Mouse (Mus musculus): ENCODE data around the gene Igsf9b. TPM values are rescaled to one million over a fixed set of nuclear protein-coding genes. Genes with fewer than 3 reads are reported as not detected.

The Igsf9b gene
- polyA plus RNA-seq, 2 experiments: 0.01 TPM

DNA sequence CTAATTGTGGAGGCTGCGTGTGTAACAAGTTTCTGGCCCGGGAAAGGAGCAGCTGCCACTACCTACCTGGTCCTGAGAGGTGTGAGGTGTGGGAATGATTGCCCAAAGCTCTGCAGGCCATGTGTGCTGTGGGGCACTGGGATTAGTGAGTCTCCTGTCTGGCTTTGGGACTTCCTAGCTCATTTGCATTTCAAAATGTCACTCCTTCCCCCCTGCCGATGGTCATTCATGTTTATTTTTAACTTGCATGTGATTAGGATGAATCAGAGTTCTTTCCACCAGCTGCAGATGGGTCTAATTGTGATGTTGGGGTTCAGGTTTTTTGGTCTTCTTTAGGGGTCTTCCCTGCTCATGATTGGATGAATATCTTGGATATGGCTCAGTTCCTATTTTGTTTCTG lies 34.0 kb upstream of the Igsf9b start:
- H3K27ac ChIP-seq: no peak overlapping the region
- 50% methylated on average over 3 of the region's 3 CpGs for WGBS (ENCODE audit: insufficient replicate concordance)
- ATAC-seq (ENCODE audit: insufficient read depth) (no peak), DNase-seq (ENCODE audit: low read depth in 3 of 3, low spot score in 3 of 3) (no peak)
- no peak overlapping the region for H3K4me2 ChIP-seq (ENCODE audit: low read depth)
- H3K27me3 ChIP-seq (ENCODE audit: control insufficient read depth, insufficient read depth, low read length): no peaks in the 10 kb centered on the region
- TF ChIP-seq EP300 (IDR thresholded peaks at IDR 0.05; ENCODE audit: low read depth) (no peak), CTCF (IDR thresholded peaks at IDR 0.05; ENCODE audit: low read depth) (no peak)
- H3K4me3 ChIP-seq (ENCODE audit: insufficient read depth in 1 of 2, low read depth in 2 of 2, low read length in 2 of 2): no peak overlapping the region
- no peaks in the 10 kb centered on the region for H3K9me3 ChIP-seq (ENCODE audit: control insufficient read depth, low read length)
- H3K4me1 ChIP-seq (replicated peaks; ENCODE audit: control insufficient read depth in 2 of 2, insufficient read depth in 2 of 2, low read length in 1 of 2): no peaks in the 10 kb centered on the region
- no peak overlapping the region for H3K9ac ChIP-seq (replicated peaks)
- H3K36me3 ChIP-seq (replicated peaks; ENCODE audit: control insufficient read depth, insufficient read depth, low read depth): no peaks in the 10 kb centered on the region

DNA sequence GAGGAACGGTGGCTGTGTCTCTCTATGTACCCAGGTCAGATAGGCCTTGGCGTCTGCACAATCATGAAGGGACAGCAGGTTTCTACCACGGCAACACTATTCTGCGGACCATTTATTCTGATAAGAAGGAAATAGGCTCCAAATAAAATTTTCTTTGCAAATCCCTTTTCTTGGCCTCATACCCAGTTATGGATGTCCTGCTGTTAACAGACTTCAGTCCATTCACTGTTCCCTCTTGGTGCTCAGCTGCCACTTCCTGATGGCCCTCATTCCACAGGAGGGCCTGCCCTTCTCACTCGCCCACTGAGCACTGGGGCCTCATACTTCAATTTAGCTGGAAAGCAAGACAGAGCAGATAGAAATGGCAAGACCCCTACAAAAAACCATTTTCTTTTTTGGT lies 31.1 kb upstream of the Igsf9b start:
- H3K27ac ChIP-seq: no peak overlapping the region
- H3K27me3 ChIP-seq (ENCODE audit: control insufficient read depth, insufficient read depth, low read length): no peaks in the 10 kb centered on the region
- no peak overlapping the region for H3K4me3 ChIP-seq (ENCODE audit: insufficient read depth in 1 of 2, low read depth in 2 of 2, low read length in 2 of 2)
- no peaks in the 10 kb centered on the region for H3K4me1 ChIP-seq (replicated peaks; ENCODE audit: control insufficient read depth in 2 of 2, insufficient read depth in 2 of 2, low read length in 1 of 2)
- 65% methylated on average over 5 of the region's 5 CpGs for WGBS (ENCODE audit: insufficient replicate concordance)
- no peak overlapping the region for H3K4me2 ChIP-seq (ENCODE audit: low read depth)
- no peak for DNase-seq (ENCODE audit: low read depth in 3 of 3, low spot score in 3 of 3)
- TF ChIP-seq CTCF (IDR thresholded peaks at IDR 0.05; ENCODE audit: low read depth) (no peak), EP300 (IDR thresholded peaks at IDR 0.05; ENCODE audit: low read depth) (no peak)
- no peak for ATAC-seq (ENCODE audit: insufficient read depth)
- H3K36me3 ChIP-seq (replicated peaks; ENCODE audit: control insufficient read depth, insufficient read depth, low read depth): no peaks in the 10 kb centered on the region
- H3K9ac ChIP-seq (replicated peaks): no peak overlapping the region
- H3K9me3 ChIP-seq (ENCODE audit: control insufficient read depth, low read length): no peaks in the 10 kb centered on the region

DNA sequence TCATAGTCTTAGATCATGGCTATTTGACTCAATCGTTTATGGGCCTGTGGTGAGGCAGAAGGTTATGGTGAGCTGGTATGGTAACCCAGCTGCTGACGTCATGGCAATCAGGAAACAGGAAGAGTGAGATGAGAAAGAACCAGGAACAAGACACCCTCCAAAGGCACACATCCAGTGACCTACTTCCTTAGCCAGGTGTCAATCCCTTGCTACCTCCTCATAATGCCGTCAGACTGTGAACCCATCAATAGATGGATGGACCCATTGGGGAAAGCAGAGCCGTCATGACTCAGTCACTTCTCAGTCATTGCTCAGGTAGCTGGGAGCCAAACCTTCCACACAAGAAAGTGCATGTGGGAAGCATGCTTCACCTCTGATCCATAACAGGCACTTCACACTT lies 30.5 kb upstream of the Igsf9b start:
- H3K9me3 ChIP-seq (ENCODE audit: control insufficient read depth, low read length): no peaks in the 10 kb centered on the region
- H3K4me2 ChIP-seq (ENCODE audit: low read depth): no peak overlapping the region
- no peaks in the 10 kb centered on the region for H3K27me3 ChIP-seq (ENCODE audit: control insufficient read depth, insufficient read depth, low read length)
- H3K9ac ChIP-seq (replicated peaks): no peak overlapping the region
- no peak overlapping the region for H3K4me3 ChIP-seq (ENCODE audit: insufficient read depth in 1 of 2, low read depth in 2 of 2, low read length in 2 of 2)
- WGBS (ENCODE audit: insufficient replicate concordance): 53% methylated on average over 4 of the region's 4 CpGs
- H3K27ac ChIP-seq: no peak overlapping the region
- no peak for TF ChIP-seq EP300 (IDR thresholded peaks at IDR 0.05; ENCODE audit: low read depth)
- TF ChIP-seq CTCF (IDR thresholded peaks at IDR 0.05; ENCODE audit: low read depth): no peak
- ATAC-seq (ENCODE audit: insufficient read depth): no peak
- H3K4me1 ChIP-seq (replicated peaks; ENCODE audit: control insufficient read depth in 2 of 2, insufficient read depth in 2 of 2, low read length in 1 of 2): no peaks in the 10 kb centered on the region
- H3K36me3 ChIP-seq (replicated peaks; ENCODE audit: control insufficient read depth, insufficient read depth, low read depth): no peaks in the 10 kb centered on the region
- no peak for DNase-seq (ENCODE audit: low read depth in 3 of 3, low spot score in 3 of 3)

DNA sequence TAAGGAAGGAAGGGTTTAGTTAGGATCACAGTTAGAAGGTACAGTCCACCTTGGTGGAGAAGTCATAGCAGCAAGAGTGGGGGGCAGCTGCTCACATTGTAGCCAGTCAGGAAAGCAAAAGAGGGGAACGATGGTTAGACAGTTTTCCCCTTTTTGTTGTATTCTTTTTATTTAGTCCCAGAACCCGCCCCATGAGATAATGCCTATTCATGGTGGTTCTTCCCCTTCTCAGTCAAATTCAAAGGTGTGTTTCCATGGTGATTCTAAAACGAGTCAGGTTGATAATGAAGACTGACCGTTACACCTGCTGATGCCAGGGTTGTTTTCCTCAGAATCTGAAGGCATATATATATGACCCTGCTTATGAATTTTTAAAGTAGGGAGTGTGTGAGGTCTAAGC lies 29.7 kb upstream of the Igsf9b start:
- 55% methylated on average over 4 of the region's 4 CpGs for WGBS (ENCODE audit: insufficient replicate concordance)

DNA sequence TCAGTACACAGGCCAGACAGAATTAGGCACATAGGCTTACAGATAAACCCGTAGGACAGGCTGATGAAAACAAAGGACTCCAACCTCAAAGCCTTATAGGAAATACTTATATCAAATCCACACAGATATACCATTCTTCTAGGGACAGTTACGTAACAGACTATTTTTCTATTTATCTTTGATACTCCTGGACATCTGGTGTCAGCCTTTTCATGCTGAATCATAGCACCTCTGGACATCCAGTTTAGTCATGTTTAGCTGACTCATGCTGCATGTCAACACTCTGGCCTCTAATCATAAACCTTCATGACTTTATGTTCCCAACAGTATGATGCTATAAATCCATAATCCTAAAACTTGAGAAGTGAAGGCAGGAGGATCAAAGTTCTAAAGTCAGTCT lies 29.1 kb upstream of the Igsf9b start:
- H3K4me3 ChIP-seq (ENCODE audit: insufficient read depth in 1 of 2, low read depth in 2 of 2, low read length in 2 of 2): no peak overlapping the region
- ATAC-seq (ENCODE audit: insufficient read depth): no peak
- H3K9ac ChIP-seq (replicated peaks): no peak overlapping the region
- no peaks in the 10 kb centered on the region for H3K9me3 ChIP-seq (ENCODE audit: control insufficient read depth, low read length)
- no peak overlapping the region for H3K4me2 ChIP-seq (ENCODE audit: low read depth)
- no peak for TF ChIP-seq EP300 (IDR thresholded peaks at IDR 0.05; ENCODE audit: low read depth)
- TF ChIP-seq CTCF (IDR thresholded peaks at IDR 0.05; ENCODE audit: low read depth): no peak
- H3K4me1 ChIP-seq (replicated peaks; ENCODE audit: control insufficient read depth in 2 of 2, insufficient read depth in 2 of 2, low read length in 1 of 2): no peaks in the 10 kb centered on the region
- no peak overlapping the region for H3K27ac ChIP-seq
- H3K27me3 ChIP-seq (ENCODE audit: control insufficient read depth, insufficient read depth, low read length): no peaks in the 10 kb centered on the region
- WGBS (ENCODE audit: insufficient replicate concordance): 50% methylated on average over 2 of the region's 2 CpGs
- no peaks in the 10 kb centered on the region for H3K36me3 ChIP-seq (replicated peaks; ENCODE audit: control insufficient read depth, insufficient read depth, low read depth)
- DNase-seq (ENCODE audit: low read depth in 3 of 3, low spot score in 3 of 3): no peak

More for the DNA sequence above, 29.7 kb upstream of the Igsf9b start:
- Histone ChIP-seq H3K27me3 (ENCODE audit: control insufficient read depth, insufficient read depth, low read length) (no peaks in the 10 kb centered on the region), H3K36me3 (replicated peaks; ENCODE audit: control insufficient read depth, insufficient read depth, low read depth) (no peaks in the 10 kb centered on the region), H3K4me1 (replicated peaks; ENCODE audit: control insufficient read depth in 2 of 2, insufficient read depth in 2 of 2, low read length in 1 of 2) (no peaks in the 10 kb centered on the region), H3K9ac (replicated peaks) (no peak overlapping the region), H3K27ac (no peak overlapping the region), H3K9me3 (ENCODE audit: control insufficient read depth, low read length) (no peaks in the 10 kb centered on the region), H3K4me2 (ENCODE audit: low read depth) (no peak overlapping the region), H3K4me3 (ENCODE audit: insufficient read depth in 1 of 2, low read depth in 2 of 2, low read length in 2 of 2) (no peak overlapping the region)
- DNase-seq (ENCODE audit: low read depth in 3 of 3, low spot score in 3 of 3) (no peak), ATAC-seq (ENCODE audit: insufficient read depth) (no peak)
- TF ChIP-seq CTCF (IDR thresholded peaks at IDR 0.05; ENCODE audit: low read depth) (no peak), EP300 (IDR thresholded peaks at IDR 0.05; ENCODE audit: low read depth) (no peak)
